Mouse (Mus musculus): ENCODE measurements around the gene Doc2g. TPM values are rescaled to one million over a fixed set of nuclear protein-coding genes. Genes with fewer than 3 reads are reported as not detected.
A peak's percentile ranks its signal among the peaks of the same experiment; 100 is the strongest.
"Not testable (repeated sequence)": the region's sequence is repeated elsewhere in the genome, so short reads cannot be mapped to it uniquely, and the experiment has no call there.

Gene Doc2g
- polyA plus RNA-seq, 1 experiment from 2014 or later, result 85.2 TPM

GRCm38 (mm10) chr19:4036327-4037045 lies 33.4 kb downstream of the Doc2g start:
- Histone ChIP-seq H3K9ac (ENCODE audit: low read length) (no peak overlapping the region; the same call in 1 of the 2 replicates), H3K4me1 (ENCODE audit: control insufficient read depth in 2 of 2, insufficient read depth in 2 of 2, low read length in 2 of 2) (peaks cover 3 to 6% of the 10 kb centered on the region in 2 experiments), H3K4me3 (ENCODE audit: control insufficient read depth in 1 of 2, insufficient read depth in 1 of 2, low read depth in 1 of 2, low read length in 2 of 2) (no peak overlapping the region), H3K27ac (replicated peaks in 1 of 2; ENCODE audit: control insufficient read depth in 1 of 2, insufficient read depth in 1 of 2, low read depth in 2 of 2, low read length in 2 of 2) (no peak overlapping the region), H3K9me3 (ENCODE audit: control insufficient read depth, low read length) (no peaks in the 10 kb centered on the region), H3K36me3 (ENCODE audit: control insufficient read depth, insufficient read depth, low read length) (peaks cover 5% of the 10 kb centered on the region; the same call in 1 of the 2 replicates), H3K27me3 (ENCODE audit: control insufficient read depth, insufficient read depth, low read length) (no peaks in the 10 kb centered on the region), H3K4me2 (ENCODE audit: low read length) (no peak overlapping the region)
- ATAC-seq (ENCODE audit: insufficient number of reproducible peaks, insufficient read depth, low FRiP score, low read depth), result no peak
- 78% methylated on average over 12 of the region's 12 CpGs for WGBS

- WGBS, result 29% methylated on average over 7 of the region's 8 CpGs
- not testable (repeated sequence) for H3K9me3 ChIP-seq (ENCODE audit: control insufficient read depth, low read length); ATAC-seq (ENCODE audit: insufficient number of reproducible peaks, insufficient read depth, low FRiP score, low read depth); H3K4me1 ChIP-seq (ENCODE audit: control insufficient read depth in 2 of 2, insufficient read depth in 2 of 2, low read length in 2 of 2); H3K27me3 ChIP-seq (ENCODE audit: control insufficient read depth, insufficient read depth, low read length); H3K36me3 ChIP-seq (ENCODE audit: control insufficient read depth, insufficient read depth, low read length)
- H3K4me3 ChIP-seq (ENCODE audit: control insufficient read depth in 1 of 2, insufficient read depth in 1 of 2, low read depth in 1 of 2, low read length in 2 of 2), result peak overlapping the region; percentile 64 to 83
- H3K27ac ChIP-seq (replicated peaks in 1 of 2; ENCODE audit: control insufficient read depth in 1 of 2, insufficient read depth in 1 of 2, low read depth in 2 of 2, low read length in 2 of 2), result peak overlapping the region; percentile 70 to 72; a peak in 3 of 4 replicates
- peak overlapping the region; percentile 71 for H3K4me2 ChIP-seq (ENCODE audit: low read length)
- H3K9ac ChIP-seq (ENCODE audit: low read length), result peak overlapping the region; percentile 81
Observed at GRCm38 (mm10) chr19:4037154-4037787, 34.2 kb downstream of the Doc2g start.

- H3K9ac ChIP-seq (ENCODE audit: low read length), result peak within 1 kb of the TSS; percentile 81
- peak within 1 kb of the TSS; percentile 64 to 83 for H3K4me3 ChIP-seq (ENCODE audit: control insufficient read depth in 1 of 2, insufficient read depth in 1 of 2, low read depth in 1 of 2, low read length in 2 of 2)
- peak within 1 kb of the TSS; percentile 72 to 81 for H3K27ac ChIP-seq (replicated peaks in 1 of 2; ENCODE audit: control insufficient read depth in 1 of 2, insufficient read depth in 1 of 2, low read depth in 2 of 2, low read length in 2 of 2)
- peaks cover 3 to 6% of the 10 kb centered on the region in 2 experiments for H3K4me1 ChIP-seq (ENCODE audit: control insufficient read depth in 2 of 2, insufficient read depth in 2 of 2, low read length in 2 of 2)
- H3K4me2 ChIP-seq (ENCODE audit: low read length), result peak within 1 kb of the TSS; percentile 71
- H3K27me3 ChIP-seq (ENCODE audit: control insufficient read depth, insufficient read depth, low read length), result no peaks in the 10 kb centered on the region
- H3K9me3 ChIP-seq (ENCODE audit: control insufficient read depth, low read length), result no peaks in the 10 kb centered on the region
- under 1% methylated on average over 26 of the region's 26 CpGs for WGBS
- ATAC-seq (ENCODE audit: insufficient number of reproducible peaks, insufficient read depth, low FRiP score, low read depth), result peak; percentile 78
- H3K36me3 ChIP-seq (ENCODE audit: control insufficient read depth, insufficient read depth, low read length), result peaks cover 5% of the 10 kb centered on the region; the same call in 1 of the 2 replicates
Observed at GRCm38 (mm10) chr19:4037788-4038232, 34.7 kb downstream of the Doc2g start, which contains the start of gene Gstp1. TSS of gene Gstp1 (minus strand) at chr19:4037985.

GRCm38 (mm10) chr19:4040941-4041340 lies 37.8 kb downstream of the Doc2g start:
- H3K27ac ChIP-seq (replicated peaks in 1 of 2; ENCODE audit: control insufficient read depth in 1 of 2, insufficient read depth in 1 of 2, low read depth in 2 of 2, low read length in 2 of 2); H3K9ac ChIP-seq (ENCODE audit: low read length); H3K4me2 ChIP-seq (ENCODE audit: low read length); H3K36me3 ChIP-seq (ENCODE audit: control insufficient read depth, insufficient read depth, low read length); H3K4me3 ChIP-seq (ENCODE audit: control insufficient read depth in 1 of 2, insufficient read depth in 1 of 2, low read depth in 1 of 2, low read length in 2 of 2); H3K9me3 ChIP-seq (ENCODE audit: control insufficient read depth, low read length); H3K27me3 ChIP-seq (ENCODE audit: control insufficient read depth, insufficient read depth, low read length); ATAC-seq (ENCODE audit: insufficient number of reproducible peaks, insufficient read depth, low FRiP score, low read depth); H3K4me1 ChIP-seq (ENCODE audit: control insufficient read depth in 2 of 2, insufficient read depth in 2 of 2, low read length in 2 of 2): not testable (repeated sequence)
- 80% methylated on average over 5 of the region's 5 CpGs for WGBS

- 86% methylated on average over 3 of the region's 4 CpGs for WGBS
- H3K9me3 ChIP-seq (ENCODE audit: control insufficient read depth, low read length); ATAC-seq (ENCODE audit: insufficient number of reproducible peaks, insufficient read depth, low FRiP score, low read depth); H3K27me3 ChIP-seq (ENCODE audit: control insufficient read depth, insufficient read depth, low read length); H3K27ac ChIP-seq (replicated peaks in 1 of 2; ENCODE audit: control insufficient read depth in 1 of 2, insufficient read depth in 1 of 2, low read depth in 2 of 2, low read length in 2 of 2); H3K4me2 ChIP-seq (ENCODE audit: low read length); H3K4me3 ChIP-seq (ENCODE audit: control insufficient read depth in 1 of 2, insufficient read depth in 1 of 2, low read depth in 1 of 2, low read length in 2 of 2); H3K9ac ChIP-seq (ENCODE audit: low read length); H3K36me3 ChIP-seq (ENCODE audit: control insufficient read depth, insufficient read depth, low read length): not testable (repeated sequence)
- peaks cover 3 to 11% of the 10 kb centered on the region in 2 experiments for H3K4me1 ChIP-seq (ENCODE audit: control insufficient read depth in 2 of 2, insufficient read depth in 2 of 2, low read length in 2 of 2)
Observed at GRCm38 (mm10) chr19:4041500-4041899, 38.4 kb downstream of the Doc2g start.

GRCm38 (mm10) chr19:4042124-4042523 lies 39.0 kb downstream of the Doc2g start:
- H3K4me1 ChIP-seq (ENCODE audit: control insufficient read depth in 2 of 2, insufficient read depth in 2 of 2, low read length in 2 of 2), result peaks cover 3 to 8% of the 10 kb centered on the region in 2 experiments
- H3K9me3 ChIP-seq (ENCODE audit: control insufficient read depth, low read length), result no peaks in the 10 kb centered on the region
- ATAC-seq (ENCODE audit: insufficient number of reproducible peaks, insufficient read depth, low FRiP score, low read depth), result 0 out of 2 replicates have a peak, but pooled peaks have one; percentile 4
- H3K36me3 ChIP-seq (ENCODE audit: control insufficient read depth, insufficient read depth, low read length), result no peaks in the 10 kb centered on the region
- H3K4me2 ChIP-seq (ENCODE audit: low read length), result no peak overlapping the region
- no peaks in the 10 kb centered on the region for H3K27me3 ChIP-seq (ENCODE audit: control insufficient read depth, insufficient read depth, low read length)
- H3K9ac ChIP-seq (ENCODE audit: low read length), result no peak overlapping the region
- H3K4me3 ChIP-seq (ENCODE audit: control insufficient read depth in 1 of 2, insufficient read depth in 1 of 2, low read depth in 1 of 2, low read length in 2 of 2), result no peak overlapping the region
- 49% methylated on average over 14 of the region's 14 CpGs for WGBS
- no peak overlapping the region for H3K27ac ChIP-seq (replicated peaks in 1 of 2; ENCODE audit: control insufficient read depth in 1 of 2, insufficient read depth in 1 of 2, low read depth in 2 of 2, low read length in 2 of 2)

- H3K4me1 ChIP-seq (ENCODE audit: control insufficient read depth in 2 of 2, insufficient read depth in 2 of 2, low read length in 2 of 2); ATAC-seq (ENCODE audit: insufficient number of reproducible peaks, insufficient read depth, low FRiP score, low read depth); H3K9ac ChIP-seq (ENCODE audit: low read length); H3K4me2 ChIP-seq (ENCODE audit: low read length); H3K9me3 ChIP-seq (ENCODE audit: control insufficient read depth, low read length); H3K27me3 ChIP-seq (ENCODE audit: control insufficient read depth, insufficient read depth, low read length); H3K4me3 ChIP-seq (ENCODE audit: control insufficient read depth in 1 of 2, insufficient read depth in 1 of 2, low read depth in 1 of 2, low read length in 2 of 2); H3K36me3 ChIP-seq (ENCODE audit: control insufficient read depth, insufficient read depth, low read length); H3K27ac ChIP-seq (replicated peaks in 1 of 2; ENCODE audit: control insufficient read depth in 1 of 2, insufficient read depth in 1 of 2, low read depth in 2 of 2, low read length in 2 of 2): not testable (repeated sequence)
- 79% methylated on average over 5 of the region's 5 CpGs for WGBS
Observed at GRCm38 (mm10) chr19:4044109-4044508, 41.0 kb downstream of the Doc2g start.
